In genomic region chr3:66981101-66981661, GRCm38 (mm10) we compare ENCODE assay signal across 8 mouse cellular contexts. TPM values are rescaled to one million over a fixed set of nuclear protein-coding genes. Genes with fewer than 3 reads are reported as not detected.
DNase-seq lines count a peak whose midpoint lies in the region; ATAC-seq lines count a peak whose summit lies in the region.

Gene Rsrc1, plus strand, starts transcription at chr3:66981390.

- no peaks in the 10 kb centered on the region for H3K9me3 ChIP-seq in liver, embryonic 11.5 days (ENCODE audit: control insufficient read depth, low read length)

- H3K9ac ChIP-seq in liver, embryonic 11.5 days (ENCODE audit: low read depth, low read length): no peak within 1 kb of the TSS

- H3K27me3 ChIP-seq in liver, embryonic 11.5 days (replicated peaks; ENCODE audit: control insufficient read depth, insufficient read depth, low read length): peaks cover 77% of the 10 kb centered on the region

- 0 out of 2 replicates have a peak, but pooled peaks have one; percentile 9 for ATAC-seq in common myeloid progenitor, adult 5-6 weeks (replicated peaks; ENCODE audit: low read depth, poor library complexity, severe bottlenecking)
- peak; percentile 15; the same call in 1 of the 2 replicates for ATAC-seq in liver, embryonic 11.5 days (replicated peaks; ENCODE audit: low FRiP score)

- no peak within 1 kb of the TSS for H3K27ac ChIP-seq in liver, embryonic 11.5 days (ENCODE audit: low read depth, low read length)

- H3K4me2 ChIP-seq in liver, embryonic 11.5 days: peak within 1 kb of the TSS; percentile 70

- H3K36me3 ChIP-seq in liver, embryonic 11.5 days (ENCODE audit: control insufficient read depth, insufficient read depth, low read length): no peaks in the 10 kb centered on the region

- H3K4me3 ChIP-seq in liver, embryonic 11.5 days (ENCODE audit: low read depth, low read length): peak within 1 kb of the TSS; percentile 47

- H3K4me1 ChIP-seq in liver, embryonic 11.5 days (replicated peaks; ENCODE audit: control insufficient read depth, insufficient read depth, low read length): peaks cover 3% of the 10 kb centered on the region; the same call in 1 of the 2 replicates

- WGBS in liver, embryonic 11.5 days: 0% methylated on average over 47 of the region's 62 CpGs

- peak; percentile 33 to 54 for DNase-seq in urinary bladder, adult 18-20 months (ENCODE audit: low spot score in 2 of 2)
- no peak for DNase-seq in urinary bladder, postnatal 4 days (ENCODE audit: low spot score in 2 of 2)
- peak; percentile 75 to 81 for DNase-seq in heart, adult 18-20 months
- DNase-seq in kidney, adult 11 months: peak; percentile 55
- peak; percentile 69 for DNase-seq in liver, embryonic 11.5 days (ENCODE audit: low spot score)
- peak; percentile 40 for DNase-seq in naive thymus-derived CD4-positive, alpha-beta T cell, adult 2 months (ENCODE audit: low read depth)
- DNase-seq in frontal cortex, postnatal 36 days (ENCODE audit: low spot score in 2 of 2): no peak

RNA-seq across cellular contexts. Expression of gene Rsrc1, which starts in this region (rescaled TPM):
- total RNA-seq in common myeloid progenitor, adult 5-6 weeks (2017): 50.8 and 60.9 TPM in 2 replicates
- total RNA-seq in heart, adult 18-20 months (2021): 10 to 100 TPM; 10.6 to 13.3 TPM
- 27.4 and 32.7 TPM in 2 replicates for polyA plus RNA-seq in liver, embryonic 11.5 days (2014; fragmentation: Nextera tagmentation; extraction: Ambion mirVana)

Comparison
In these comparisons a context has a peak if more than half of its experiments do, and no peak if none do; other contexts are left out.
1. DNase-seq: peak in urinary bladder, adult 18-20 months (2 of 2), heart, adult 18-20 months (2 of 2), kidney, adult 11 months (single experiment), liver, embryonic 11.5 days (single experiment) and naive thymus-derived CD4-positive, alpha-beta T cell, adult 2 months (single experiment); none in urinary bladder, postnatal 4 days (0 of 2) and frontal cortex, postnatal 36 days (0 of 2).